Mouse (Mus musculus) gastrocnemius, adult 8-10 months (tissue): ENCODE measurements around the gene Ifit1bl2. TPM values are rescaled to one million over a fixed set of nuclear protein-coding genes. Genes with fewer than 3 reads are reported as not detected.
"Not testable (repeated sequence)": the region's sequence is repeated elsewhere in the genome, so short reads cannot be mapped to it uniquely, and the experiment has no call there.

Experiments
- DNase-seq, 2 experiments: peaks; one replicate each; pipeline ENCODE4 v3.0.0; 2022; ENCODE audit warnings: low spot score in 2 of 2
- total RNA-seq, 4 experiments: library from RNA; stranded (reverse); gene quantifications; 2 replicates each; pipeline ENCODE4 v1.2.4; 2022

Gene Ifit1bl2
- total RNA-seq = not detected

DNA sequence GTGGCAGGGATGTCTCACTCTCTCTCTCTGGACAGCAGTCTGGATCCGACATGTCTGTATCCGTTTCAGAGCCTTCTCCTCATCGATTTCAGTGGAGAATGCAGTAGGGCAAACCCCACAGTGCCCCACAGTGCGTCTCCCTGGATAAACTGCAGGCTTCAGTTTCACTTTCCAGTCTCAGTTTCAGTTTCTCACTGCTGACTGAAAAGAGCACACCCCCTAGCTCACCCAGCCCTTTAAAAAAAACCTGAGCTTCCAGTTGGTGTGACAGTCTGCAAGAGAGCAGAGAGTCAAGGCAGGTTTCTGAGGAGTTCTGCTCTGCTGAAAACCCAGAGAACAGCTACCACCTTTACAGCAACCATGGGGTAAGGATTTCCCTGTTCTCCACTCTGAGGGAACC lies at the start of gene Ifit1bl2, which contains the start of gene Ifit1:
Ifit1bl2 (minus strand) TSS at position 121 of the 400 bp plus-strand sequence.
Ifit1 (plus strand) TSS at position 249 of the 400 bp plus-strand sequence.
- no peak for DNase-seq

DNA sequence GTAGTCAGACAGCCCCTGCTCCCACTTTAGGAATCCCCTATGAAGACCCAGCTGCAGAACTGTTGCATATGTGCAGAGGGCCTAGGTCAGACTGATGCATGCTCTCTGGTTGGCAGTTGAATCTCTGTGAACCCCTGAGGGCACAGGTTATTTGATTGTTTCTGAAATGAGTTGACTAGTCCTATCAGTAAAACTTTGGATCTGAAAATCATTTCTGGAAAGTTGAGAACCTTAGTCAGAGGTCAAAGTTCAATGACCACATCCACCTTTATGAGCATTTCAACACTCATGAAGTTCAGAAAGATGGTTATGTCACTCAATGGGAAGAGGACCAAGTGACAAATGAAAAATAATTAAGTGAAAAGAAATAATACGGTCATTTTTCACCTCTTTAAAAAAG lies 45.0 kb upstream of the Ifit1bl2 start:
- DNase-seq = no peak

DNA sequence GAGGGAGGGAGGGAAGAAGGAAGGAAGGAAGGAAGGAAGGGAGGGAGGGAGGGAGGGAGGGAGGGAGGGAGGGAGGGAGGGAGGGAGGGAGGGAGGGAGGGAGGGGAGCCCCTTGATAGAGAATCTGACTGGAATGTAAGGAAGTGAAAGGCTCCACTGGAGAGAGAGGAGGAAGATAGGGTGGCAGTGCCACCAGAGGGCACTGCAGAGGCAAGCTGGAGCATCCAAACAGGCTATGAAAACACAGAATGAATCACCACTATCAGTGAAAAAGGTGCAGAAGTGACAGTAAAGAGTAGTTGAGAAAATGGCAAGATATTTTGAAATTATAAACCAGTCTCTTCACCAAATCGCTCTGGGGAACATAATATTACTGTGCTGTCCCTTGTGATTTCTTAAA lies 44.3 kb upstream of the Ifit1bl2 start:
- DNase-seq = no peak

DNA sequence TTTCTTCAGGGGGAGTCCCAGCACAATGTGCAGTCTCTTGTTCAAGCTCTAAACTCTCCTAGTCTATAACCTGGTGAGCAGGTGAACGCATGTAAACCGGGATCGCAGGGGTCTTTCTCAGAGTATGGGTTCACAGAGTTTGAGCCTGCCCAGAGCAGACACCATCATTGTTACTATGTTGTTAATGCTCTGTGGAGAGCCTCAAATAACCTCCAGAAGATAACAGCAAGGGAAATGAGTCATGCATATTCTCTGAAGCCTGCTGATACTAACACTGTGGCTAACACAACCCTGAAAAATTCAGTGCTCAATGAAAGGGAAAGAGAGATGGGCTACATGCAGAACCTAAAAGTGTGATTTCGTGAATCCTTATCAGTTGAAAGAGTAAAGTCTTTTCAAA lies 37.9 kb upstream of the Ifit1bl2 start:
- DNase-seq = no peak

DNA sequence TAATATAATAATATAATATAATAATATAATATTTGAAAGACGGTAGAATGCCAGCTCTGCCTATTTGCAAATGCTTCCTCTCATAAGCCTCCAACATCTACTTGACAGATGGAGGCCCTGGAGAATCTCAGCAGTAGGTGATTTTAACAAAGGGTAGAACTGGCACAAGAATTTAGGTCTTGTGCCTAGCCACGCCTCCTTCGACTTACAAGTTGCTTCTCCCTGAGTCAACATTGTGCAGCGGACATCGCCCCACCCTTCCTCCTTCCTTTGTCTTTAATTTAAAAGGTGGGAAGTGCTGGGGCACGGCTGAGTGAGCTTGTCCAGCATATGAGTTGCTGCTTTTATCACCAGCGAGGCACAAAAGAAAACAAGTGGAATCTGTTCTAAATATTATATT lies 32.9 kb upstream of the Ifit1bl2 start:
- no peak for DNase-seq

GRCm38 (mm10) chr19:34666127-34666526 lies 25.6 kb upstream of the Ifit1bl2 start:
- DNase-seq = peak; percentile 20 to 39

DNA sequence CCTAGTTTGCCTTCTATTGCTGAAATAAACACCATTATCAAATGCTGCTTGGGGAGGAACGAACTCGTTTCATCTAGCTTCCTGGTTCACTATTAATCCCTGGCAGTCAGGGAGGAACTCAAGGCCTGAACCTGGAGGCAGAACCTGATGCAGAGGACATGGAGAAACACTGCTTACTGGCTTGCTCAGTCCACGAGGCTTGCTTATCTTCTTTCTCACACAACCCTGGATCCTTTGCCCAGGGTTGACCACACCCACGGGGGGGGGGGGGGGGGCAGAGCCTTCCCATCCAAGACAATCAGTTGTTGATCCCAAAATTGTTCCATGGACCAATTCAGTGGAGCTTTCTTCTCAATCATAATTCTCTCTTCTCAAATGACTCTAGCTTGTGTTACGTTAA lies 22.2 kb upstream of the Ifit1bl2 start:
- DNase-seq = no peak

DNA sequence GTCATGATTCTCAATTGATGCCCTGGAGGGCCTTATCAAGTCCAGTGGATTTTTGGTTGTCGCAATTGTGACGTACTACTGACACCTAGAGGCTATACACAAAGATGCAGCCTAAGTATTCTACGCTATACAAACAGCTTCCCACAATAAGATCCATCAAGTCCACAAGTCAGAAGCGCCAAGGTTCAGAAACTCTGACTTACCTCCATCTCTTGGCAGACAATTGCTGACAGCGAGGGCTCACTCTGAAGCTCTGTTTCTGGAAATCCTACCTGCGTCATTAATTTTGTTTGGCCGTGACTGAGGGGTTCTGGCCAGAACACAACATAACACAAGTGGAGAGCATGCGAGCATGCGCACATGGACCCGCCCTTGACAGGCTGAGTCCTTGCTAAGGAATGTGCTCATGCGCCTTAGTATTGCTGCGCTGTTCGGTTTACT lies 21.5 kb upstream of the Ifit1bl2 start:
- peak; percentile 13 to 48 for DNase-seq

GRCm38 (mm10) chr19:34656511-34657298 lies 16.2 kb upstream of the Ifit1bl2 start:
- no peak for DNase-seq

DNA sequence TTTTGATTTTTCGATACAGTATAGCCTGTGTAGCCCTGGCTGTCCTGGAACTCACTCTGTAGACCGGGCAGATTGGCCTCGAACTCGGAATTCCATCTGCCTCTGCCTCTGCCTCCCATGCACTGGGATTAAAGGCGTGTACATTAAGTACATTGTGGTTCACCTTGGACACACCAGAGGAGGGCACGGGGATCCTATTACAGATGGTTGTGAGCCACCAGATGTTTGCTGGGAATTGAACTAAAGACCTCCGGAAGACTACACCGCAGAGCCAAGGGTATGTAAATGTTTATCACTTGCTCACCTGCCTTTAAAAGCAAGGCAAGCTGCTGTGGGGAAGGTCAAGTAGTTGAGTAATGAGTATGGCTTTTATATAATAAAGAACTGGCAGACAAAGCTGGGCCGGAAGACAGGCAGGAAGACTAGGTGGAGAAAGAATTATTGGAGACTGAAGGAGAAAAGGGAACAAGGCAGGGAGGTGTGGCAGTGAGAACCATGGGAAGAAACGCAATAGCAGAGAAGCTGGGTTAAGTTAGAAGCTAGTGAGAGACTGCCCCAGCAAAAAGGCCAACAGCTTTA lies 14.8 kb upstream of the Ifit1bl2 start:
- DNase-seq = no peak

GRCm38 (mm10) chr19:34650997-34651396 lies 10.5 kb upstream of the Ifit1bl2 start:
- no peak for DNase-seq

DNA sequence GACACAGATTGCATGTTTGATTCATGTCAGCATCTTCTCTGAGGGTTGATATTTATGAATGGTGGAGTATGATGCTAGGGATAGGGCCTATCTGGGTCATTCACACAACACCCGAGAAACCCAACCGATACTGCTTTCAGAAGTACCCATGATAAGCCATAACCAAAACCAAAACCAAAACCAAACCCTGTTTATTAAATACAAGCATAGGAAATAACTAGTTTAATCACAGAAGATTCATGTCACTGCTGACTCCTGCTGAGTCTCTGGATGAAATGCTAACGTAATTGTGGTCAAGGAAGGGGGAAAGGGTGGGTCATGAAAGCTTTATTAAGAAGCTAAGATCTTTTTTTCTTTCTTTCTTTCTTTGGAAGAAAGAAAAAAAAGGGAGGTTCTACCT lies 9.7 kb upstream of the Ifit1bl2 start:
- no peak for DNase-seq

GRCm38 (mm10) chr19:34647630-34648029 lies 7.1 kb upstream of the Ifit1bl2 start:
- not testable (repeated sequence) for DNase-seq

DNA sequence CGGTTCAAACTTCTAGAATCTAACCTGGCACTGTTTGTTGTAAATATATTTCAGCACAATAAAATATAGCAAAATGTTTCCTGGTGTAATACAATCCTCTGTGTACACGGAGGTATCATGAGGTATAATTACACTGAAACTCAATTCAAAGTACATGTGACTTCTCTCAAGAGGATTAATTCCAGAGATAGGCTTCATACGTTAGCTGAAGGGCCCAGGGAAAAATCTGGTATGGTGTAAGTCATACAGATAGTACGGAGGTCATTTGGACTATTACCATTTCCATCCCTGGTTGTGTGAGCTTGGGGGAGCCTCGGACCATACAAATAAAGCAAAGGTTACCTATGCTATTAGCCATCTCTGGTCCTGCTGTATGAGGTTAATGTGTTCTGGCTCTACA lies 2.1 kb upstream of the Ifit1bl2 start:
- DNase-seq = no peak

GRCm38 (mm10) chr19:34636933-34637557 lies 3.5 kb downstream of the Ifit1bl2 start:
- DNase-seq = peak; percentile 18 to 24

DNA sequence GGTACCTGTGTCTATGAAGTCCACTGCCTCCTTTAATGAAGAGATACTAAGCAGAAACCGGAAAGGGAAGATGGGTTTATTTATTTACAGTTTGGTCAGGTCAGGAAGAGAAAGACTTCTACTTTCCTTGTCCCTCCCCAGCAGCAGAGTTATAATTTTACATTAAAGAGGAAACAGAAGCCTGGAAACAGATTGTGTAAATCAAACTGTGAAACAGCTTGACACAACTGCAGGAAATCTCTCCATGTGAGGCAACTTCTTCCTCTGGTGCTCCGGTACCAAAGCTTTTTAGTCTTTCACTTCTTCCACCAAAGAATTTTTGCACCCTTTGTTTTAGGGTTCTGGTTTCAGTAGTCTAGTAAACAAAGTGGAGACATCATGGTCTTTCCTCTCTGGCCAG lies 7.1 kb downstream of the Ifit1bl2 start:
- DNase-seq = no peak

- DNase-seq = no peak
Observed at GRCm38 (mm10) chr19:34631487-34631886, 9.1 kb downstream of the Ifit1bl2 start.

DNA sequence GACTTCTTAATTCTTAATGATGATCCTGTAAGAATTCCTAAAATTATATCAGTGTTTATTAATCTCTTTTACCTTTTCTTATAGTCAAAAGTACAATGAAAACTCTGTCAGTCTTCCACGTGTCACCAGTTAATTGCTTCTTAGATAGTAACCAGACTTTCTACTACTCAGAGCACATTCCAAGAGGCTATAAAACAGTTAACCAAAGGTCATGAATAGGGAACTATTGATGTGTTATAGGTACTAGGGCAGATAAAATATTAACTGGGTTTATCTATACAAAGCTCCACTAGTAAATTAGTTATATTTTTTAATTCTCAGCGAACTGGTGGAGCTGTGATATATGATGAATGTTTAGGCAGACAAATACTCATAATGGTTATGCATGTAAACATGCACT lies 13.0 kb downstream of the Ifit1bl2 start:
- DNase-seq = no peak

- no peak for DNase-seq
Observed at GRCm38 (mm10) chr19:34624663-34625062, 15.9 kb downstream of the Ifit1bl2 start.

DNA sequence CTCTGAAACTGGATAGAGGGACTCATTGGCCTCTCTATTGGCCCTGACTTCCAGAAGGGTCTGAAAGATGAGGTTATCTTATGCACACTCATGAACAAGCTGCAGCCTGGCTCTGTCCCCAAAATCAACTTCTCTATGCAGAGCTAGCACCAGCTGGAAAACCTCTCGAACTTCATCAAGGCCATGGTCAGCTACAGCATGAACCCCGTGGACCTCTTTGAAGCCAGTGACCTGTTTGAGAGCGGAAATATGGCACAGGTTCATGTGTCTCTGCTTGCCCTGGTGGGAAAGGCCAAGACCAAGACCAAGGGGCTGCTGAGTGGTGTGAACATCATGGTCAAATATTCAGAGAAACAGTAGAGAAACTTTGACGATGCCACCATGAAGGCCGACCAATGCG lies 16.8 kb downstream of the Ifit1bl2 start:
- no peak for DNase-seq

DNA sequence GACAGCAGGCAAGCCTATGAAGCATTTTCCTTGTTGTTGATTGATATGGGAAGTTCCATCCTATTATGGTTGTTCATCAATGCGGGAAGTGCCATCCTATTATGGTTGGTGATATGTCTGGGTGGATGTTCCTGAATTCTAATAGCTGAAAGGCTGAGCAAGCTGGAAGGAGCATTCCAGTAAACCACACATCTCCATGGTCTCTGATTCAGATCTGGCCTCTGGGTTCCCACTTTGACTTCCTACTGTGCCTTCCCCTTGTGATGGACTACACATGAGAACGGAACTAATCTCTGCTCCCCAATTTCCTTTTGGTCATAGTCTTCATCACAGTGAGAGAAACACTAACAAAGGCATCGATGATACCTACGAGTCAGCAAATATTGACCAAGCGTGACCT lies 19.7 kb downstream of the Ifit1bl2 start:
- no peak for DNase-seq

- DNase-seq = not testable (repeated sequence)
Observed at GRCm38 (mm10) chr19:34612243-34613001, 28.1 kb downstream of the Ifit1bl2 start.
